Mouse (Mus musculus) testis, postnatal 14 days (tissue): ENCODE results near the gene Ppib.

ENCODE experiments used
- DNase-seq: peaks from one replicate; pipeline ENCODE4 v3.0.0; 2021; ENCODE audit warnings: low spot score

Gene Ppib

GRCm38 (mm10) chr9:66078072-66078471 lies 18.1 kb downstream of the Ppib start:
- no peak for DNase-seq

GRCm38 (mm10) chr9:66078493-66078892 lies 18.5 kb downstream of the Ppib start:
- no peak for DNase-seq

GRCm38 (mm10) chr9:66080804-66081459 lies 20.9 kb downstream of the Ppib start:
- DNase-seq: no peak

GRCm38 (mm10) chr9:66081999-66082398 lies 22.0 kb downstream of the Ppib start:
- no peak for DNase-seq

GRCm38 (mm10) chr9:66084171-66084570 lies 24.1 kb downstream of the Ppib start:
- no peak for DNase-seq

- no peak for DNase-seq
Observed at GRCm38 (mm10) chr9:66087062-66087461, 27.0 kb downstream of the Ppib start.

GRCm38 (mm10) chr9:66088411-66088810 lies 28.4 kb downstream of the Ppib start:
- no peak for DNase-seq

- DNase-seq: no peak
Observed at GRCm38 (mm10) chr9:66090593-66091244, 30.7 kb downstream of the Ppib start.

GRCm38 (mm10) chr9:66091327-66092231 lies 31.6 kb downstream of the Ppib start:
- DNase-seq: no peak

GRCm38 (mm10) chr9:66092664-66093063 lies 32.6 kb downstream of the Ppib start:
- no peak for DNase-seq

- DNase-seq: no peak
Observed at GRCm38 (mm10) chr9:66101577-66101976, 41.6 kb downstream of the Ppib start.

- DNase-seq: no peak
Observed at GRCm38 (mm10) chr9:66102668-66103067, 42.6 kb downstream of the Ppib start.

- no peak for DNase-seq
Observed at GRCm38 (mm10) chr9:66104601-66105000, 44.6 kb downstream of the Ppib start.

- no peak for DNase-seq
Observed at GRCm38 (mm10) chr9:66105168-66105567, 45.1 kb downstream of the Ppib start.

GRCm38 (mm10) chr9:66109574-66109973 lies 49.6 kb downstream of the Ppib start:
- no peak for DNase-seq

- no peak for DNase-seq
Observed at GRCm38 (mm10) chr9:66110126-66110525, 50.1 kb downstream of the Ppib start.

- DNase-seq: no peak
Observed at GRCm38 (mm10) chr9:66110611-66111379, 50.8 kb downstream of the Ppib start.

GRCm38 (mm10) chr9:66114341-66114740 lies 54.3 kb downstream of the Ppib start:
- DNase-seq: no peak
